Mouse (Mus musculus): ENCODE results near the gene Gm45808. TPM values are rescaled to one million over a fixed set of nuclear protein-coding genes. Genes with fewer than 3 reads are reported as not detected.
A peak's percentile ranks its signal among the peaks of the same experiment; 100 is the strongest.
"Not testable (repeated sequence)": the region's sequence is repeated elsewhere in the genome, so short reads cannot be mapped to it uniquely, and the experiment has no call there.

Gene Gm45808
- polyA plus RNA-seq, 1 experiment from 2014 or later, result not detected

GRCm38 (mm10) chr7:45480310-45480709 is 6.3 kb downstream of the Gm45808 start:
- not testable (repeated sequence) for H3K27me3 ChIP-seq (ENCODE audit: low read depth, poor library complexity, severe bottlenecking); H3K4me1 ChIP-seq; H3K36me3 ChIP-seq; H3K9me3 ChIP-seq (replicated peaks); H3K4me3 ChIP-seq; DNase-seq (ENCODE audit: low spot score); H3K27ac ChIP-seq (replicated peaks)
- 87% methylated on average over 4 of the region's 4 CpGs for WGBS

DNA sequence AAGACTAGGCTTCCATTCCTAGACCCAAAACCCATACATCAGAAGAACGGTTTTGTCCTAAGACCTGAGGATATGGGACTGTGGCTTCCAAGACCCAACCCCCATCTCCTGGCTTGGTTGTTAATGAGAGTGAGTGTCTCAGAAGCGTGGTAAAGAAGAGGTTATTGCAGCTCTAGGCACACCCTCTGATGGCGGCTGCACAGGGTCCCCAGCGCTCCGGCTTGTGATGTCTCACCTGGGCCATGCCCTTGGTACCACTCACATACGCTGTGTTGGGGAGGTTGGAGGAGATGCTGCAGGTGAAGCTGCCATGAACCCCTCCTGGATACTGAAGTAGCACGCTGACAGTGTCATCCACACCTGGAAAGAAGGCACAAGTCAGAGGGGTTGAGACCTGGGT is 7.8 kb downstream of the Gm45808 start:
- Histone ChIP-seq H3K4me1 (no peaks in the 10 kb centered on the region), H3K9me3 (replicated peaks) (no peaks in the 10 kb centered on the region), H3K4me3 (no peak overlapping the region), H3K27me3 (ENCODE audit: low read depth, poor library complexity, severe bottlenecking) (no peaks in the 10 kb centered on the region), H3K27ac (replicated peaks) (no peak overlapping the region), H3K36me3 (peaks cover 10% of the 10 kb centered on the region)
- WGBS, result 96% methylated on average over 7 of the region's 7 CpGs
- no peak for DNase-seq (ENCODE audit: low spot score)

GRCm38 (mm10) chr7:45477003-45477402 is 9.6 kb downstream of the Gm45808 start:
- Histone ChIP-seq H3K36me3 (peaks cover 10% of the 10 kb centered on the region), H3K9me3 (replicated peaks) (no peaks in the 10 kb centered on the region), H3K27me3 (ENCODE audit: low read depth, poor library complexity, severe bottlenecking) (no peaks in the 10 kb centered on the region), H3K27ac (replicated peaks) (no peak overlapping the region), H3K4me1 (no peaks in the 10 kb centered on the region), H3K4me3 (no peak overlapping the region)
- peak; percentile 51 for DNase-seq (ENCODE audit: low spot score)
- WGBS, result 33% methylated on average over 3 of the region's 3 CpGs

- no peak for DNase-seq (ENCODE audit: low spot score)
- H3K9me3 ChIP-seq (replicated peaks), result no peaks in the 10 kb centered on the region
- H3K27me3 ChIP-seq (ENCODE audit: low read depth, poor library complexity, severe bottlenecking), result no peaks in the 10 kb centered on the region
- H3K36me3 ChIP-seq, result peaks cover 10% of the 10 kb centered on the region
- no peak overlapping the region for H3K4me3 ChIP-seq
- no peak overlapping the region for H3K27ac ChIP-seq (replicated peaks)
- WGBS, result 64% methylated on average over 1 of the region's 1 CpGs
- 0 out of 2 replicates have a peak, but pooled peaks cover 2% of the 10 kb centered on the region for H3K4me1 ChIP-seq
These were observed 10.2 kb downstream of the Gm45808 start for GRCm38 (mm10) chr7:45476453-45476852.

GRCm38 (mm10) chr7:45475291-45475969 is 11.2 kb downstream of the Gm45808 start:
- no peaks in the 10 kb centered on the region for H3K9me3 ChIP-seq (replicated peaks)
- peaks cover 10% of the 10 kb centered on the region for H3K36me3 ChIP-seq
- H3K4me3 ChIP-seq, result 0 out of 2 replicates have a peak overlapping the region, but pooled peaks have one; percentile 14
- no peaks in the 10 kb centered on the region for H3K27me3 ChIP-seq (ENCODE audit: low read depth, poor library complexity, severe bottlenecking)
- 0 out of 2 replicates have a peak, but pooled peaks cover 5% of the 10 kb centered on the region for H3K4me1 ChIP-seq
- 74% methylated on average over 16 of the region's 16 CpGs for WGBS
- no peak overlapping the region for H3K27ac ChIP-seq (replicated peaks)
- DNase-seq (ENCODE audit: low spot score), result no peak

- no peaks in the 10 kb centered on the region for H3K9me3 ChIP-seq (replicated peaks)
- WGBS, result 15% methylated on average over 3 of the region's 3 CpGs
- H3K4me3 ChIP-seq, result no peak overlapping the region
- H3K27me3 ChIP-seq (ENCODE audit: low read depth, poor library complexity, severe bottlenecking), result no peaks in the 10 kb centered on the region
- peaks cover 3% of the 10 kb centered on the region; the same call in 1 of the 2 replicates for H3K36me3 ChIP-seq
- H3K27ac ChIP-seq (replicated peaks), result no peak overlapping the region
- peak; percentile 62 for DNase-seq (ENCODE audit: low spot score)
- H3K4me1 ChIP-seq, result peaks cover 19% of the 10 kb centered on the region
These were observed 15.7 kb downstream of the Gm45808 start for GRCm38 (mm10) chr7:45470869-45471268.

GRCm38 (mm10) chr7:45467090-45467670 is 19.4 kb downstream of the Gm45808 start:
- no peaks in the 10 kb centered on the region for H3K27me3 ChIP-seq (ENCODE audit: low read depth, poor library complexity, severe bottlenecking)
- H3K9me3 ChIP-seq (replicated peaks), result no peaks in the 10 kb centered on the region
- DNase-seq (ENCODE audit: low spot score), result no peak
- H3K27ac ChIP-seq (replicated peaks), result peak overlapping the region; percentile 94
- peak overlapping the region; percentile 90 for H3K4me3 ChIP-seq
- H3K36me3 ChIP-seq, result peaks cover 35% of the 10 kb centered on the region
- peaks cover 30% of the 10 kb centered on the region for H3K4me1 ChIP-seq
- 32% methylated on average over 7 of the region's 7 CpGs for WGBS

DNA sequence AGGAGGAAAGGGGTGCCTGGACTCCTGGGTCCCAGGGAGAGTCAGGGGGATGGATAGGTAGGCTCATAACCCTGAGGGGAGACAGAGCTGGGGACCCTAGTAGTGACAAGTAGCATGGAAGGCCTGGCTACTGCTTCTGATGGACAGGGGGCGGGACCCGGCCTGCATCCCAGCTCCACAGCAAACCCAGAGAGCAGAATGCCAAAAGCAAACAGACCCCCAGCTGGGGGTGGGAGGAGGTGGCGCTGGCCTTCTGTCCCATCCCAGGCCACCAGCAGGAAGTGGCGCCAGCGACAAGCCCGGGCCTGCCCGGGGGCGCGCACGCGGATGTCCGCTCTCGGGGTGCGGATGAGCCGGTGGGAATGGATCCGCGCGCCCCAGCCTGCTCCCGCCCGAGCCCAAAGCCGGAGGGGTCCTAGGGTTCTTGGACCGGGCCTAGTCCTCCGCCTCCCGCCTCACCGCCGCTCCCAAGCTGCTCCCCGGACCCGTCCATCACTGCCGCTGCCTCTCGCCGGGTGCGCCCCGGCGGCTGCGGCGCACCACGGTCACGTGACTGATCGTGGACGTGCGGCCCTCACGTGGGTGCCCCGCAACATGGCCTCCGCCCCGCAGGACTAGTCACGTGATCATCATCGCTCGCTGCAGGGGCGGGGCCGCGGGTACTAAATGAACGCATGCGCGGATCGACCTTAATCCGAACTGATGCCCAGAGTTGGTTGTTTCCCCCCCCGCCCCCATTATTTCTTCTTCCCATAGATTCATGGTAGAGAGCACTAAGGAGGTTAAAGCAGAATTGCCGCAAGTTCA is 20.1 kb downstream of the Gm45808 start, which contains the start of gene Bax:
Gene Bax (minus strand): TSS at position 616 of the 807 bp plus-strand sequence.
- Histone ChIP-seq H3K4me3 (peak within 1 kb of the TSS; percentile 90), H3K27me3 (ENCODE audit: low read depth, poor library complexity, severe bottlenecking) (no peaks in the 10 kb centered on the region), H3K36me3 (peaks cover 42% of the 10 kb centered on the region), H3K4me1 (peaks cover 34% of the 10 kb centered on the region), H3K27ac (replicated peaks) (peak within 1 kb of the TSS; percentile 94), H3K9me3 (replicated peaks) (no peaks in the 10 kb centered on the region)
- under 1% methylated on average over 58 of the region's 58 CpGs for WGBS
- DNase-seq (ENCODE audit: low spot score), result peak; percentile 96

DNA sequence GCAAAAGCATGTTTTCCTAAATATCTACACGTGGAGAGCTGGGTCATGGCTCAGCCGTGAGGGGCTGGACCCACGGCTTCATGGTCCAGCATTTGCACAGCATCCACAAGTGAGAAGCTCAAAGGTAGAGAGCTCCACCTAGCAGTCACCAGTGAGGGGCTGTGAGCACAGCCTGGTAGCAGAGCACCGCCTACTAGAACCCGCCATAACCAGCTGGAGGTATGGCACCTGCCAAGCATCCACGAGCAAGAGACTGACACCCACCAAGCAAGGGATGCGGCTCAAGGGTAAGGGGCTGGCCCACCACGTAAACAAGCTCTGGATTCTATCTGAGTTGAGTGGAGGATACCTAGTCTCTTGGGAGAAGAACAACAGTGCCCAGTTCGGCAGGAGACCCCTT is 21.1 kb downstream of the Gm45808 start:
- Histone ChIP-seq H3K36me3 (peaks cover 51% of the 10 kb centered on the region), H3K9me3 (replicated peaks) (no peaks in the 10 kb centered on the region), H3K27ac (replicated peaks) (peak overlapping the region; percentile 94), H3K4me1 (peaks cover 39% of the 10 kb centered on the region), H3K4me3 (peak overlapping the region; percentile 90), H3K27me3 (ENCODE audit: low read depth, poor library complexity, severe bottlenecking) (no peaks in the 10 kb centered on the region)
- WGBS, result 87% methylated on average over 9 of the region's 9 CpGs
- no peak for DNase-seq (ENCODE audit: low spot score)

DNA sequence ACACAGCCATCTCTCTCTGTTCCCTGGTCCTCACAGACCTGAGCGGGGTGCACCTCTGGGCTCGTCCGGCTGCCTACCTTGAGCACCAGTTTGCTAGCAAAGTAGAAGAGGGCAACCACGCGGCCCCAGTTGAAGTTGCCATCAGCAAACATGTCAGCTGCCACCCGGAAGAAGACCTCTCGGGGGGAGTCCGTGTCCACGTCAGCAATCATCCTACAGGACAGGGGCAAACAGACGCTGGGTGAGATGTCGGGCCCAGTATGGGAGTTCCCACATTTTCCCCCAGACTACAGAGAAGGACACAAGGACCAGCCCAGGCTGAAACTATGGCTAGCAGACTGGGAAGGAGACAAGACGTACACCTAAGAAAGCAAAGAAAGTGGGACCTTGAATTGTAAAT is 21.5 kb downstream of the Gm45808 start:
- Histone ChIP-seq H3K36me3 (peaks cover 51% of the 10 kb centered on the region), H3K27ac (replicated peaks) (no peak overlapping the region)

DNA sequence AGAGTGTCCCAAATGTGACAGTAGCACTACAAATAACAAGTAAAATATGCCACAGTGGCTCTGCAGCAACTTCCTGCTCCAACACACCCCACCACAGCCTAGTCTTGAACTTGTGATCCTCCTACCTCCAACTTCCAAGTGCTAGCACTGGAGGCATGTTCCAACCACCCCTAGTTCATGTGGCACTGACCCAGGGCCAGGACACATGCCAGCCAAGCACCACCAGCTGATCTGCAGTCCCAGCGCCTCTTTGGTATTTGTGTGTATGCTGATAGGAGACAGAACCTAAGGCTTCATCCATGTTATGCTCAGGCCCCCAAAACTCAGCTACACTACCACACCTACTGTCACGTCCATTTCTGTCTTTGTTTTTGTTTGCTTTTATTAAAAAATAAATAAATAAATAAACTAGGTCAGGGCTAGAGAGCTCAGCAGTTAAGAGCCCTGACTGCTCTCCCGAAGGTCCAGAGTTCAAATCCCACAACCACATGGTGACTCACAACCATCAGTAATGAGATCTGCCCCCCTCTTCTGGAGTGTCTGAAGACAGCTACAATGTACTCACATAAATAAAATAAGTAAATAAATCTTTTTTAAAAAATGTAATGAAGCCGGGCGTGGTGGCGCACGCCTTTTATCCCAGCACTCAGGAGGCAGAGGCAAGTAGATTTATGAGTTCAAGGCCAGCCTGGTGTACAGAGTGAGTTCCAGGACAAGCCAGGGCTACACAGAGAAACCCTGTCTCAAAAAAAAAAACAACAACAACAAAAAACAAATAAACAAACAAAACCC is 22.4 kb downstream of the Gm45808 start:
- Histone ChIP-seq H3K36me3 (peaks cover 51% of the 10 kb centered on the region), H3K27ac (replicated peaks) (no peak overlapping the region), H3K9me3 (replicated peaks) (no peaks in the 10 kb centered on the region), H3K4me3 (no peak overlapping the region), H3K27me3 (ENCODE audit: low read depth, poor library complexity, severe bottlenecking) (no peaks in the 10 kb centered on the region), H3K4me1 (peaks cover 47% of the 10 kb centered on the region)
- DNase-seq (ENCODE audit: low spot score), result no peak
- WGBS, result 97% methylated on average over 7 of the region's 7 CpGs

More for the DNA sequence above, 21.5 kb downstream of the Gm45808 start:
- WGBS, result 96% methylated on average over 12 of the region's 12 CpGs
- Histone ChIP-seq H3K4me1 (peaks cover 44% of the 10 kb centered on the region), H3K4me3 (peak overlapping the region; percentile 90), H3K9me3 (replicated peaks) (no peaks in the 10 kb centered on the region), H3K27me3 (ENCODE audit: low read depth, poor library complexity, severe bottlenecking) (no peaks in the 10 kb centered on the region)
- DNase-seq (ENCODE audit: low spot score), result no peak

DNA sequence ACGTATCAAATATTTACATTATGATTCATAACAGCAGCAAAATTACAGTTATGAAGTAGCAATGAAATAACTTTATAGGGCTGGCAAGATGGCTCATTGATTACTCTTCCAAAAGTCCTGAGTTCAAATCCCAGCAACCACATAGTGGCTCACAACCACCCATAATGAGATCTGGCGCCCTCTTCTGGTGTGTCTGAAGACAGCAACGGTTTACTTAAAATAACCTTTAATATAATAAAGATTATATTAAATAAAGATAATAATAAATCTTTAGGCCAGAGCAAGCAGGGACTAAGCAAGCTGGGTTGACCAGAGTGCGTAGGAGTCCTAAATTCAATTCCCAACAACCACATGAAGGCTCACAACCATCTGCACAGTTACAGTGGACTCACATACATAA is 23.7 kb downstream of the Gm45808 start:
- Histone ChIP-seq H3K4me1 (peaks cover 56% of the 10 kb centered on the region), H3K36me3 (peaks cover 60% of the 10 kb centered on the region)
- 78% methylated on average over 4 of the region's 4 CpGs for WGBS
- DNase-seq (ENCODE audit: low spot score); H3K27me3 ChIP-seq (ENCODE audit: low read depth, poor library complexity, severe bottlenecking); H3K27ac ChIP-seq (replicated peaks); H3K9me3 ChIP-seq (replicated peaks); H3K4me3 ChIP-seq: not testable (repeated sequence)
